Mouse (Mus musculus): ENCODE data around the gene Myh14.

The Myh14 gene

GRCm38 (mm10) chr7:44669103-44669502 lies 1.5 kb downstream of the Myh14 start:
- no peak for DNase-seq (ENCODE audit: low read depth, low spot score)

GRCm38 (mm10) chr7:44667996-44668738 lies 2.5 kb downstream of the Myh14 start:
- no peak for DNase-seq (ENCODE audit: low read depth, low spot score)

GRCm38 (mm10) chr7:44666462-44666861 lies 4.2 kb downstream of the Myh14 start:
- DNase-seq (ENCODE audit: low read depth, low spot score) = no peak

- no peak for DNase-seq (ENCODE audit: low read depth, low spot score)
Measured at GRCm38 (mm10) chr7:44664731-44665130, 5.9 kb downstream of the Myh14 start.

- no peak for DNase-seq (ENCODE audit: low read depth, low spot score)
Measured at GRCm38 (mm10) chr7:44663546-44663945, 7.1 kb downstream of the Myh14 start.

GRCm38 (mm10) chr7:44662569-44662968 lies 8.1 kb downstream of the Myh14 start:
- DNase-seq (ENCODE audit: low read depth, low spot score) = no peak

- no peak for DNase-seq (ENCODE audit: low read depth, low spot score)
Measured at GRCm38 (mm10) chr7:44662168-44662567, 8.5 kb downstream of the Myh14 start.

- DNase-seq (ENCODE audit: low read depth, low spot score) = no peak
Measured at GRCm38 (mm10) chr7:44661219-44661618, 9.4 kb downstream of the Myh14 start.

- DNase-seq (ENCODE audit: low read depth, low spot score) = peak; percentile 43
Measured at GRCm38 (mm10) chr7:44655504-44655903, 15.1 kb downstream of the Myh14 start.

- DNase-seq (ENCODE audit: low read depth, low spot score) = no peak
Measured at GRCm38 (mm10) chr7:44653773-44654172, 16.9 kb downstream of the Myh14 start.

- DNase-seq (ENCODE audit: low read depth, low spot score) = no peak
Measured at GRCm38 (mm10) chr7:44651416-44651815, 19.2 kb downstream of the Myh14 start.

- peak; percentile 74 for DNase-seq (ENCODE audit: low read depth, low spot score)
Measured at GRCm38 (mm10) chr7:44649990-44650389, 20.7 kb downstream of the Myh14 start.

GRCm38 (mm10) chr7:44649094-44649610 lies 21.5 kb downstream of the Myh14 start:
- no peak for DNase-seq (ENCODE audit: low read depth, low spot score)

GRCm38 (mm10) chr7:44647729-44648128 lies 22.9 kb downstream of the Myh14 start:
- no peak for DNase-seq (ENCODE audit: low read depth, low spot score)

GRCm38 (mm10) chr7:44647042-44647724 lies 23.5 kb downstream of the Myh14 start:
- peak; percentile 40 for DNase-seq (ENCODE audit: low read depth, low spot score)

- no peak for DNase-seq (ENCODE audit: low read depth, low spot score)
Measured at GRCm38 (mm10) chr7:44645951-44646350, 24.7 kb downstream of the Myh14 start.

GRCm38 (mm10) chr7:44645256-44645655 lies 25.4 kb downstream of the Myh14 start:
- DNase-seq (ENCODE audit: low read depth, low spot score) = no peak

- DNase-seq (ENCODE audit: low read depth, low spot score) = no peak
Measured at GRCm38 (mm10) chr7:44641887-44642286, 28.8 kb downstream of the Myh14 start.

GRCm38 (mm10) chr7:44640843-44641605 lies 29.6 kb downstream of the Myh14 start:
- DNase-seq (ENCODE audit: low read depth, low spot score) = no peak

- DNase-seq (ENCODE audit: low read depth, low spot score) = no peak
Measured at GRCm38 (mm10) chr7:44638663-44639062, 32.0 kb downstream of the Myh14 start.

- no peak for DNase-seq (ENCODE audit: low read depth, low spot score)
Measured at GRCm38 (mm10) chr7:44636684-44637083, 34.0 kb downstream of the Myh14 start.

- no peak for DNase-seq (ENCODE audit: low read depth, low spot score)
Measured at GRCm38 (mm10) chr7:44633407-44633806, 37.2 kb downstream of the Myh14 start.

Data from forelimb bud, embryonic 11.5 days (tissue).